28 mouse cellular contexts compared by ENCODE assay signal in genomic region chr12:84364291-84364690, GRCm38 (mm10). TPM values are rescaled to one million over a fixed set of nuclear protein-coding genes. Genes with fewer than 3 reads are reported as not detected.
DNase-seq lines count a peak whose midpoint lies in the region; ATAC-seq and TF ChIP-seq lines count a peak whose summit lies in the region.
"Had no signal": no experiment of that assay in that cellular context is flagged by ENCODE, and none has a peak within 500 bp of the region (broad histone marks: within the 10 kb centered on the region; RNA-seq: fewer than 3 reads in every experiment).

No protein-coding gene starts in this region.

- no peak for TF ChIP-seq CTCF in heart, adult 2 months (IDR thresholded peaks at IDR 0.05)

- H3K9ac ChIP-seq in heart, embryonic 14.5 days (ENCODE audit: low read length), result no peak overlapping the region
- H3K9ac ChIP-seq in heart, adult 2 months (ENCODE audit: low read depth, low read length), result no peak overlapping the region
- H3K9ac ChIP-seq: hindbrain, embryonic 12.5 days; intestine, embryonic 15.5 days; limb, embryonic 15.5 days; liver, embryonic 14.5 days; lung, embryonic 14.5 days; midbrain, embryonic 13.5 days had no signal

- H3K9me3 ChIP-seq in heart, embryonic 14.5 days (ENCODE audit: control insufficient read depth, low read length), result no peaks in the 10 kb centered on the region
- no peaks in the 10 kb centered on the region for H3K9me3 ChIP-seq in megakaryocyte, embryonic 14.5 days
- H3K9me3 ChIP-seq in embryonic facial prominence, embryonic 10.5 days, result no peaks in the 10 kb centered on the region
- H3K9me3 ChIP-seq: hindbrain, embryonic 12.5 days; intestine, embryonic 15.5 days; limb, embryonic 10.5 days; limb, embryonic 15.5 days; midbrain, embryonic 13.5 days had no signal

- no peaks in the 10 kb centered on the region for H3K27me3 ChIP-seq in heart, embryonic 14.5 days (ENCODE audit: control insufficient read depth, insufficient read depth, low read length)
- H3K27me3 ChIP-seq in heart, adult 2 months (ENCODE audit: control insufficient read depth, insufficient read depth, low read length), result no peaks in the 10 kb centered on the region
- no peaks in the 10 kb centered on the region for H3K27me3 ChIP-seq in megakaryocyte, embryonic 14.5 days (replicated peaks)
- no peaks in the 10 kb centered on the region for H3K27me3 ChIP-seq in embryonic facial prominence, embryonic 10.5 days (replicated peaks; ENCODE audit: low read depth, poor library complexity, severe bottlenecking)
- H3K27me3 ChIP-seq: hindbrain, embryonic 12.5 days; intestine, embryonic 15.5 days; limb, embryonic 15.5 days; midbrain, embryonic 13.5 days had no signal

- no peak overlapping the region for H3K27ac ChIP-seq in heart, embryonic 14.5 days (replicated peaks in 1 of 2; ENCODE audit: control insufficient read depth in 1 of 2, insufficient read depth in 1 of 2, low read depth in 2 of 2, low read length in 2 of 2)
- no peak overlapping the region for H3K27ac ChIP-seq in heart, adult 2 months
- H3K27ac ChIP-seq in embryonic facial prominence, embryonic 10.5 days (replicated peaks), result no peak overlapping the region
- H3K27ac ChIP-seq: hindbrain, embryonic 12.5 days; hindbrain, postnatal 0 days; intestine, embryonic 15.5 days; limb, embryonic 10.5 days; limb, embryonic 15.5 days; liver, embryonic 14.5 days; midbrain, embryonic 13.5 days had no signal

- ATAC-seq in heart, embryonic 14.5 days (ENCODE audit: insufficient number of reproducible peaks, insufficient read depth, low FRiP score, low read depth), result no peak
- ATAC-seq in megakaryocyte, adult 5-6 weeks (ENCODE audit: poor library complexity, severe bottlenecking), result no peak
- ATAC-seq: forebrain, embryonic 14.5 days; hindbrain, postnatal 0 days; intestine, embryonic 15.5 days; midbrain, embryonic 13.5 days had no signal

- TF ChIP-seq EP300 in heart, adult 2 months (IDR thresholded peaks at IDR 0.05; ENCODE audit: insufficient read depth, low read depth, low read length), result no peak

- H3K36me3 ChIP-seq in heart, embryonic 14.5 days (ENCODE audit: control insufficient read depth, insufficient read depth, low read length), result peaks cover 26% of the 10 kb centered on the region
- no peaks in the 10 kb centered on the region for H3K36me3 ChIP-seq in heart, adult 2 months (ENCODE audit: control insufficient read depth, insufficient read depth, low read length)
- peaks cover 26% of the 10 kb centered on the region for H3K36me3 ChIP-seq in megakaryocyte, embryonic 14.5 days (replicated peaks; ENCODE audit: low read length)
- H3K36me3 ChIP-seq in embryonic facial prominence, embryonic 10.5 days (replicated peaks), result peaks cover 26% of the 10 kb centered on the region

- H3K4me2 ChIP-seq in heart, embryonic 14.5 days (ENCODE audit: low read length), result 0 out of 2 replicates have a peak overlapping the region, but pooled peaks have one; percentile 1
- H3K4me2 ChIP-seq: hindbrain, embryonic 12.5 days; intestine, embryonic 15.5 days; limb, embryonic 15.5 days; lung, embryonic 14.5 days; midbrain, embryonic 13.5 days had no signal

- 69% methylated on average over 9 of the region's 9 CpGs for WGBS in heart, embryonic 14.5 days
- WGBS in heart, adult 2 months, result 59% methylated on average over 9 of the region's 9 CpGs
- 86% methylated on average over 9 of the region's 9 CpGs for WGBS in embryonic facial prominence, embryonic 10.5 days

- no peak for TF ChIP-seq POLR2A in heart, adult 2 months (IDR thresholded peaks at IDR 0.05; ENCODE audit: insufficient read depth, low read depth, low read length)

- no peak overlapping the region for H3K4me3 ChIP-seq in heart, embryonic 14.5 days (ENCODE audit: control insufficient read depth in 1 of 2, insufficient read depth in 1 of 2, low read depth in 1 of 2, low read length in 2 of 2)
- no peak overlapping the region for H3K4me3 ChIP-seq in heart, adult 2 months
- H3K4me3 ChIP-seq in megakaryocyte, embryonic 14.5 days (replicated peaks), result peak overlapping the region; percentile 50
- no peak overlapping the region for H3K4me3 ChIP-seq in embryonic facial prominence, embryonic 10.5 days
- H3K4me3 ChIP-seq: hindbrain, embryonic 12.5 days; intestine, embryonic 15.5 days; limb, embryonic 10.5 days; limb, embryonic 15.5 days; midbrain, embryonic 13.5 days had no signal

- H3K4me1 ChIP-seq in heart, embryonic 14.5 days (ENCODE audit: control insufficient read depth in 2 of 2, insufficient read depth in 2 of 2, low read length in 2 of 2), result peaks cover 8 to 32% of the 10 kb centered on the region in 2 experiments
- H3K4me1 ChIP-seq in heart, adult 2 months (ENCODE audit: control insufficient read depth, insufficient read depth, low read length), result peaks cover 3% of the 10 kb centered on the region; the same call in 1 of the 2 replicates
- H3K4me1 ChIP-seq in megakaryocyte, embryonic 14.5 days, result peaks cover 44% of the 10 kb centered on the region
- peaks cover 22% of the 10 kb centered on the region for H3K4me1 ChIP-seq in embryonic facial prominence, embryonic 10.5 days

- DNase-seq in heart, adult 2 months, result no peak
- DNase-seq in ES-CJ7 (ENCODE audit: low read depth, low spot score) (peak; percentile 27), R1 (ENCODE audit: low read depth, low spot score) (peak; percentile 67)
- no peak for DNase-seq in embryonic facial prominence, embryonic 10.5 days (ENCODE audit: low spot score)
- DNase-seq in lung, postnatal 36 days, result no peak
- DNase-seq: adrenal gland, adult 8-10 months; B cell, adult 2 months; cerebellum, adult 8-10 months; cerebellum, postnatal 25 days; gastrocnemius, postnatal 25 days; heart, adult 11 months; kidney, adult 8-10 months; kidney, postnatal 10 days; layer of hippocampus, postnatal 36 days; lung, embryonic 14.5 days; lung, postnatal 14 days had no signal

- intact Hi-C loops in heart, adult 2 months (cut with DNase I), result no loop called here

- 0 out of 2 replicates have a peak, but pooled peaks cover 3% of the 10 kb centered on the region for H3K79me2 ChIP-seq in heart, adult 2 months (replicated peaks; ENCODE audit: control insufficient read depth, insufficient read depth, low read length)

RNA-seq across cellular contexts. Expression of gene Fam161b, which starts 2.7 kb away (rescaled TPM):
- polyA plus RNA-seq in heart, embryonic 14.5 days (2014; fragmentation: Nextera tagmentation; extraction: Ambion mirVana), result 5.3 and 6.3 TPM in 2 replicates
- total RNA-seq in heart, adult 2 months (2021), result 10 to 100 TPM in 1 of 2 experiments, 1 to 10 TPM in 1; 9.8 to 13.2 TPM
- 4.1 and 6.8 TPM in 2 replicates for polyA plus RNA-seq in heart, adult 2 months (2012; rRNA removed)
- 0.09 TPM in 1 of 2 replicates, not detected in the other for polyA plus RNA-seq in megakaryocyte, embryonic 14.5 days (2012; ENCODE audit: insufficient read depth, low replicate concordance)
- total RNA-seq in megakaryocyte, adult 5-6 weeks (2015), result 0.48 and 0.58 TPM in 2 replicates
- total RNA-seq in megakaryocyte, adult 5-6 weeks (2017), result 0.40 and 1.1 TPM in 2 replicates
- 4.0 and 4.7 TPM in 2 replicates for polyA plus RNA-seq in embryonic facial prominence, embryonic 10.5 days (2016; fragmentation: Nextera tagmentation; extraction: Ambion mirVana)
- total RNA-seq: monocyte, adult 5-6 weeks had no signal

RNA-seq across cellular contexts. Expression of gene Coq6, which starts 2.8 kb away (rescaled TPM):
- polyA plus RNA-seq in heart, embryonic 14.5 days (2014; fragmentation: Nextera tagmentation; extraction: Ambion mirVana), result 80.0 and 80.7 TPM in 2 replicates
- total RNA-seq in heart, adult 2 months (2021), result 100 to 1,000 TPM in 1 of 2 experiments, 10 to 100 TPM in 1; 91.8 to 102 TPM
- polyA plus RNA-seq in heart, adult 2 months (2012; rRNA removed), result 104 and 119 TPM in 2 replicates
- polyA plus RNA-seq in megakaryocyte, embryonic 14.5 days (2012; ENCODE audit: insufficient read depth, low replicate concordance), result 1.5 and 4.0 TPM in 2 replicates
- total RNA-seq in megakaryocyte, adult 5-6 weeks (2015), result 10.1 and 10.4 TPM in 2 replicates
- total RNA-seq in megakaryocyte, adult 5-6 weeks (2017), result 5.7 and 7.9 TPM in 2 replicates
- 44.8 and 44.9 TPM in 2 replicates for polyA plus RNA-seq in embryonic facial prominence, embryonic 10.5 days (2016; fragmentation: Nextera tagmentation; extraction: Ambion mirVana)

RNA-seq across cellular contexts. Expression of gene Entpd5, which starts 44.5 kb away (rescaled TPM):
- 33.2 and 37.9 TPM in 2 replicates for polyA plus RNA-seq in heart, embryonic 14.5 days (2014; fragmentation: Nextera tagmentation; extraction: Ambion mirVana)
- 10 to 100 TPM; 64.9 to 68.9 TPM for total RNA-seq in heart, adult 2 months (2021)
- 38.6 and 88.3 TPM in 2 replicates for polyA plus RNA-seq in heart, adult 2 months (2012; rRNA removed)
- polyA plus RNA-seq in megakaryocyte, embryonic 14.5 days (2012; ENCODE audit: insufficient read depth, low replicate concordance), result 0.83 and 1.0 TPM in 2 replicates
- total RNA-seq in megakaryocyte, adult 5-6 weeks (2015), result 8.8 and 11.0 TPM in 2 replicates
- total RNA-seq in megakaryocyte, adult 5-6 weeks (2017), result 10.5 and 11.2 TPM in 2 replicates
- polyA plus RNA-seq in embryonic facial prominence, embryonic 10.5 days (2016; fragmentation: Nextera tagmentation; extraction: Ambion mirVana), result 8.1 and 10.0 TPM in 2 replicates

RNA-seq across cellular contexts. Expression of gene Bbof1, which starts 44.6 kb away (rescaled TPM):
- 1.7 and 1.8 TPM in 2 replicates for polyA plus RNA-seq in heart, embryonic 14.5 days (2014; fragmentation: Nextera tagmentation; extraction: Ambion mirVana)
- 1 to 10 TPM; 1.7 to 2.0 TPM for total RNA-seq in heart, adult 2 months (2021)
- polyA plus RNA-seq in heart, adult 2 months (2012; rRNA removed), result 0.31 and 0.59 TPM in 2 replicates
- 0.95 TPM in 1 of 2 replicates, not detected in the other for polyA plus RNA-seq in megakaryocyte, embryonic 14.5 days (2012; ENCODE audit: insufficient read depth, low replicate concordance)
- 0.36 and 1.1 TPM in 2 replicates for total RNA-seq in megakaryocyte, adult 5-6 weeks (2015)
- 1.5 and 2.3 TPM in 2 replicates for total RNA-seq in megakaryocyte, adult 5-6 weeks (2017)
- 0.49 and 0.80 TPM in 2 replicates for polyA plus RNA-seq in embryonic facial prominence, embryonic 10.5 days (2016; fragmentation: Nextera tagmentation; extraction: Ambion mirVana)
- total RNA-seq: monocyte, adult 5-6 weeks had no signal

RNA-seq across cellular contexts. Expression of gene Zfp410, which starts 47.6 kb away (rescaled TPM):
- polyA plus RNA-seq in heart, embryonic 14.5 days (2014; fragmentation: Nextera tagmentation; extraction: Ambion mirVana), result 53.1 and 55.4 TPM in 2 replicates
- total RNA-seq in heart, adult 2 months (2021), result 10 to 100 TPM; 18.8 to 20.9 TPM
- 18.4 and 30.3 TPM in 2 replicates for polyA plus RNA-seq in heart, adult 2 months (2012; rRNA removed)
- polyA plus RNA-seq in megakaryocyte, embryonic 14.5 days (2012; ENCODE audit: insufficient read depth, low replicate concordance), result 2.2 TPM in 1 of 2 replicates, not detected in the other
- 37.7 and 43.1 TPM in 2 replicates for total RNA-seq in megakaryocyte, adult 5-6 weeks (2015)
- 25.3 and 32.6 TPM in 2 replicates for total RNA-seq in megakaryocyte, adult 5-6 weeks (2017)
- polyA plus RNA-seq in embryonic facial prominence, embryonic 10.5 days (2016; fragmentation: Nextera tagmentation; extraction: Ambion mirVana), result 116 and 119 TPM in 2 replicates

Comparison
In these comparisons a context has a peak if more than half of its experiments do, and no peak if none do; other contexts are left out.
1. DNase-seq: peak in ES-CJ7 (single experiment) and R1 (single experiment); none in heart, adult 2 months (0 of 2), embryonic facial prominence, embryonic 10.5 days (single experiment) and lung, postnatal 36 days (single experiment).